Mouse (Mus musculus) adrenal gland, adult (tissue): ENCODE data around the gene Mapk10.

ENCODE experiments used
- DNase-seq, 2 experiments: peaks; one replicate each; pipeline ENCODE4 v3.0.0; 2022 to 2023; ENCODE audit warnings: low spot score in 1 of 2; ENCODE audit not compliant: inconsistent age in 2 of 2

The Mapk10 gene

GRCm38 (mm10) chr5:102978382-102978781 lies 232.8 kb downstream of the Mapk10 start:
- DNase-seq, result no peak

GRCm38 (mm10) chr5:102977138-102977537 lies 234.0 kb downstream of the Mapk10 start:
- DNase-seq, result no peak

GRCm38 (mm10) chr5:102976540-102976939 lies 234.6 kb downstream of the Mapk10 start:
- no peak for DNase-seq

GRCm38 (mm10) chr5:102974400-102974799 lies 236.7 kb downstream of the Mapk10 start:
- DNase-seq, result no peak

GRCm38 (mm10) chr5:102964396-102964795 lies 246.7 kb downstream of the Mapk10 start:
- DNase-seq, result no peak

- no peak for DNase-seq
These were observed 257.7 kb downstream of the Mapk10 start for GRCm38 (mm10) chr5:102953414-102953813.

GRCm38 (mm10) chr5:102952918-102953317 lies 258.2 kb downstream of the Mapk10 start:
- DNase-seq, result no peak

GRCm38 (mm10) chr5:102947061-102947711 lies 263.9 kb downstream of the Mapk10 start:
- DNase-seq, result no peak

GRCm38 (mm10) chr5:102946625-102947024 lies 264.5 kb downstream of the Mapk10 start:
- no peak for DNase-seq

GRCm38 (mm10) chr5:102943864-102944630 lies 267.1 kb downstream of the Mapk10 start:
- DNase-seq, result peak; percentile 28 to 70

- DNase-seq, result no peak
These were observed 281.0 kb downstream of the Mapk10 start for GRCm38 (mm10) chr5:102930161-102930560.

GRCm38 (mm10) chr5:102926786-102927185 lies 284.3 kb downstream of the Mapk10 start:
- DNase-seq, result no peak

GRCm38 (mm10) chr5:102920199-102920598 lies 290.9 kb downstream of the Mapk10 start:
- no peak for DNase-seq

GRCm38 (mm10) chr5:102905441-102906211 lies 305.5 kb downstream of the Mapk10 start:
- no peak for DNase-seq

- DNase-seq, result no peak
These were observed 307.1 kb downstream of the Mapk10 start for GRCm38 (mm10) chr5:102904066-102904465.

- no peak for DNase-seq
These were observed 307.6 kb downstream of the Mapk10 start for GRCm38 (mm10) chr5:102903487-102903886.

GRCm38 (mm10) chr5:102901176-102901575 lies 310.0 kb downstream of the Mapk10 start:
- no peak for DNase-seq

GRCm38 (mm10) chr5:102899680-102900215 lies 311.4 kb downstream of the Mapk10 start:
- peak; percentile 42 to 73 for DNase-seq

GRCm38 (mm10) chr5:102898301-102898700 lies 312.8 kb downstream of the Mapk10 start:
- DNase-seq, result no peak

- peak; percentile 39 to 83 for DNase-seq
These were observed 318.9 kb downstream of the Mapk10 start for GRCm38 (mm10) chr5:102892226-102892625.

- DNase-seq, result no peak
These were observed 322.0 kb downstream of the Mapk10 start for GRCm38 (mm10) chr5:102889163-102889488.
